Mouse (Mus musculus) embryonic facial prominence, embryonic 14.5 days (tissue): Measurements from ENCODE around the gene Zfp663. TPM values are rescaled to one million over a fixed set of nuclear protein-coding genes. Genes with fewer than 3 reads are reported as not detected.

ENCODE experiments used
- ATAC-seq: fragments of 200-750 bp; cut with Nextera tagmentation; 2 replicates; pipeline ENCODE4 v1.8.0; 2017; ENCODE audit warnings: low read depth, moderate number of reproducible peaks, moderate TSS enrichment
- DNase-seq: peaks from one replicate; pipeline ENCODE4 v3.0.0-alpha.2; 2015; ENCODE audit warnings: low spot score
- H3K27ac ChIP-seq: fragments of 300-500 bp; sonication (generic); replicated peaks from 2 replicates; pipeline ENCODE4 v1.5.1; 2014; ENCODE audit warnings: low read depth, mild to moderate bottlenecking, low read length, moderate library complexity
- H3K27me3 ChIP-seq: fragments of 300-500 bp; sonication (generic); replicated peaks from 2 replicates; pipeline ENCODE4 v1.6.1; 2014; ENCODE audit warnings: low read length; ENCODE audit not compliant: control insufficient read depth, insufficient read depth
- H3K36me3 ChIP-seq: fragments of 300-500 bp; sonication (generic); 2 replicates; pipeline ENCODE4 v1.6.1; 2014; ENCODE audit warnings: low read length, mixed read lengths; ENCODE audit not compliant: control insufficient read depth, insufficient read depth
- H3K4me1 ChIP-seq: fragments of 300-500 bp; sonication (generic); 2 replicates; pipeline ENCODE4 v1.6.1; 2014; ENCODE audit warnings: antibody characterized with exemption, low read length; ENCODE audit not compliant: control insufficient read depth, insufficient read depth
- H3K4me2 ChIP-seq: fragments of 300-500 bp; sonication (generic); 2 replicates; pipeline ENCODE4 v1.6.1; 2014; ENCODE audit warnings: low read depth, mild to moderate bottlenecking, low read length, moderate library complexity, mixed read lengths
- H3K4me3 ChIP-seq: fragments of 300-500 bp; sonication (generic); 2 replicates; pipeline ENCODE4 v1.5.1; 2014; ENCODE audit warnings: low read depth, mild to moderate bottlenecking, low read length
- H3K9ac ChIP-seq: fragments of 300-500 bp; sonication (generic); 2 replicates; pipeline ENCODE4 v1.6.1; 2014; ENCODE audit warnings: low read depth, mild to moderate bottlenecking, low read length, moderate library complexity, mixed read lengths
- H3K9me3 ChIP-seq: fragments of 300-500 bp; sonication (generic); 2 replicates; pipeline ENCODE4 v1.6.1; 2016; ENCODE audit warnings: low read length; ENCODE audit not compliant: control insufficient read depth
- WGBS: fragments of 180-500 bp; shearing (Covaris S2); extraction: QIAGEN DNeasy Blood & Tissue Kit; methylation state at CpG from one replicate; pipeline ENCODE4 v1.1.7; 2014; 5-methylcytosine and 5-hydroxymethylcytosine counted together
- polyA plus RNA-seq: library from polyadenylated mRNA; unstranded; fragments of >200 nt; fragmentation: Nextera tagmentation; extraction: Ambion mirVana; gene quantifications from 2 replicates; pipeline ENCODE4 v1.2.1, GENCODE M21; 2014

The Zfp663 gene
- polyA plus RNA-seq, 1 experiment from 2014 or later, result 0.64 TPM

- Histone ChIP-seq H3K9ac (0 out of 2 replicates have a peak overlapping the region, but pooled peaks have one; percentile 26), H3K27me3 (no peaks in the 10 kb centered on the region), H3K9me3 (no peaks in the 10 kb centered on the region), H3K4me1 (peaks cover 61% of the 10 kb centered on the region), H3K4me2 (peak overlapping the region; percentile 16; the same call in 1 of the 2 replicates), H3K27ac (peak overlapping the region; percentile 63), H3K36me3 (peaks cover 7% of the 10 kb centered on the region), H3K4me3 (no peak overlapping the region)
- WGBS, result 51% methylated on average over 12 of the region's 12 CpGs
- no peak for ATAC-seq
- DNase-seq, result no peak
Observed at GRCm38 (mm10) chr2:165320531-165321150, 47.9 kb downstream of the Zfp663 start.

DNA sequence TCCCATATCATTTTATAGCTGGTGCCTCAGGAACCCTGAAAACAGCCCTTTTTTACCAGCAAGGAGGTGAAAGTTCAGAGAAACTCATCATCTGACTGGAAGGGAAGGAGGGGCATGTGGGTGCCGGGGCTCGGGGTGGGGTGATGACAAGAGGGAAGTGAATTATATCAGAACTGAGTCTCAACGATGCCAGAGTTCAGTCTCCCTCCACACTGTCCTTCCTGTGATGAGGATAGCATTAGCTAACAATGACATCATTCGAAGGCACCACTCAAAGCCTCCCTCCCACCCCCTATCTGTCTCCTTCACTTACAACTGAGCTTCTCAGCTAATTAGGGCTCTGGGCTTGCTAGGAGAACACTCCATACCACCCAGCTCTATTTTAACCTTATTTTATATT is 49.0 kb downstream of the Zfp663 start:
- Histone ChIP-seq H3K9ac (no peak overlapping the region), H3K9me3 (no peaks in the 10 kb centered on the region), H3K27me3 (no peaks in the 10 kb centered on the region), H3K36me3 (peaks cover 18% of the 10 kb centered on the region), H3K4me2 (no peak overlapping the region), H3K4me1 (peaks cover 50% of the 10 kb centered on the region), H3K4me3 (no peak overlapping the region), H3K27ac (no peak overlapping the region; the same call in 1 of the 2 replicates)
- DNase-seq (no peak), ATAC-seq (no peak)
- 78% methylated on average over 4 of the region's 4 CpGs for WGBS

DNA sequence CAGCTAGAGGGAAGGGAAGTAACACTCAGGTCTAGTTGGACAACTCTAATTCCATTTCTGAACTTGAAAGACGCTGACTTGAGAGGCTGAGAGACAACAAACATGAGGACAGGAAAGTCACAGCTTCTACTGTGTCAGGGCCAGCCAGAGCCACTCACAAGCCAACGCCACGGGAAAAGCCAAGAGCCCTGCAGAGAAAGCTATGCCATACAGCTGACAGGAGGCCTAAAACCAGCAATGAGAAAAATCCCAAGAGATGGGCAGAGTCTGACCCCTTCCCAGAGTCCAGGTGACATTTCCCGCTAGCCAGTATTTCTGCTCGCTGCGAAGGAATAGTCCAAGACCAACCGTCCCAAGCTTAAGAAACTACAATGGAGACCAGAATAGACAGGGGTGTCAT is 49.6 kb downstream of the Zfp663 start:
- H3K4me2 ChIP-seq, result no peak overlapping the region
- no peak overlapping the region for H3K4me3 ChIP-seq
- no peaks in the 10 kb centered on the region for H3K9me3 ChIP-seq
- H3K36me3 ChIP-seq, result peaks cover 24% of the 10 kb centered on the region
- WGBS, result 82% methylated on average over 7 of the region's 7 CpGs
- no peaks in the 10 kb centered on the region for H3K27me3 ChIP-seq
- DNase-seq (no peak), ATAC-seq (no peak)
- no peak overlapping the region for H3K9ac ChIP-seq
- H3K27ac ChIP-seq, result no peak overlapping the region
- H3K4me1 ChIP-seq, result peaks cover 44% of the 10 kb centered on the region

DNA sequence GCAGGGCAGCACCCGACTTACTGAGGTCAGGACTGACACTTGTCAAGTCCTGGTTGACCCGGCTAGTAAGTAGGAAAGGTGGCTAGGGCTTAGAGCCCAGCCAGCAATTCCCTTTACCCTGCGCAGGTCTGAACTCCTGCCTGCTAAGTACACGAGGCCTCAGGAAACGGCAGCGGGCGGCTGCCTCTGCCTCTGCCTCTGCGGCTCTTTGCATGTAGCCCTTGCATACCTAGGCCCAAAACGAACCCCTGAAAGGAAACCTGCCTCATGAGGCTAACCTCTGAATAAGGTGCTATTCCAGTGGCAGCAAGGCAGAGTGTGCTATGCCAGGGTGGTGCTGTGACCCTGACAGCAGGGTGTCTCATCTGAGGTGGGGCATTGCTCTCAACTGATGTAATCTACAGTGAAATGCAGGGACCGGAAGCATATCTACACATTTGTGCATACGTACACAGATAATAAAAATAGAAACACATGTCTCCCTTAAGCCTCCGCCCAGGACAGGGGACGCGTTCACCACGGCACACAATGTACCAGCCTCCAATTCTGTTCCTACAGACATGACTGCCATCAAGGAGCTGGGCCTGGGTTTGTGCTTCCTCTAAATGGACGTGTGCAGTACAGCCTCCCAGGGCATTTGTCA is 50.8 kb downstream of the Zfp663 start:
- ATAC-seq (no peak), DNase-seq (no peak)
- H3K4me3 ChIP-seq, result no peak overlapping the region
- no peak overlapping the region for H3K4me2 ChIP-seq
- H3K36me3 ChIP-seq, result peaks cover 36% of the 10 kb centered on the region
- H3K9me3 ChIP-seq, result no peaks in the 10 kb centered on the region
- peaks cover 38% of the 10 kb centered on the region for H3K4me1 ChIP-seq
- H3K27ac ChIP-seq, result peak overlapping the region; percentile 53
- no peaks in the 10 kb centered on the region for H3K27me3 ChIP-seq
- 0 out of 2 replicates have a peak overlapping the region, but pooled peaks have one; percentile 30 for H3K9ac ChIP-seq
- WGBS, result 46% methylated on average over 16 of the region's 16 CpGs

DNA sequence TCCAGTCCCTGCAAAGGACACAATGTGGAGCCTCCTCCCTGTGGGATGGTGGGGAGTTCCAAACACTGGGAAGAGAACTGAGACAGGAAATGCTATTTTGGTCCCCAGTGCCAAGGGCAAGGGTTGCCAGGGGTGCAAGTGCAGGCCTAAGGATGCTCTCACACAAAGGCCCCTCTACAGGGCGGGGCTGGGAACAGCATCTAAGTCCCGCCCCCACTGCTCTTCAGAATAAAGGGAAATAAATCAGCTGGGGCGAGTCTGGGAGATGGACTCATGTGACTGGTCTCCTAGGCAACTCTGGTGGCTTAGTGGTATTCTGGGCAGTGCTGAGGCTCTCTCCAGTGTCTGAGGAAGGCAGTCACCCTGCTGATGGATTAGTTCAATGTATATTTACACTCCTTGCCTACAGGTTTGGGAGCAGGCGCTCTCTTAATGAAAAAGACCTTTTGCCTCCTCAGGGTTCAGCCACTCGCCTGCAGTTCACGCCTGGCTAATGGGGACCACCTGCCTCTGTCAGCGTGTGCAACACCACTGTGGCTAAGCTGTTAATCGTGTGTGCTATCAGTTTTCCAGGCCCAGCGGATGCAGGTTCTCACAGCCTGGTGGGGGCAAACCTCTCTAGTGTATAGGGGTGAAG is 51.6 kb downstream of the Zfp663 start:
- WGBS, result 17% methylated on average over 9 of the region's 9 CpGs
- Histone ChIP-seq H3K9me3 (no peaks in the 10 kb centered on the region), H3K27ac (peak overlapping the region; percentile 53), H3K27me3 (no peaks in the 10 kb centered on the region), H3K4me1 (peaks cover 34% of the 10 kb centered on the region), H3K9ac (peak overlapping the region; percentile 30; the same call in 1 of the 2 replicates), H3K4me3 (no peak overlapping the region), H3K4me2 (no peak overlapping the region), H3K36me3 (peaks cover 43% of the 10 kb centered on the region)
- DNase-seq (peak; percentile 92), ATAC-seq (peak; percentile 83)

GRCm38 (mm10) chr2:165316204-165316603 is 52.3 kb downstream of the Zfp663 start:
- no peaks in the 10 kb centered on the region for H3K27me3 ChIP-seq
- H3K4me1 ChIP-seq, result peaks cover 27% of the 10 kb centered on the region
- WGBS, result 69% methylated on average over 8 of the region's 10 CpGs
- DNase-seq (no peak), ATAC-seq (no peak)
- H3K4me3 ChIP-seq, result no peak overlapping the region
- no peaks in the 10 kb centered on the region for H3K9me3 ChIP-seq
- H3K27ac ChIP-seq, result peak overlapping the region; percentile 39; the same call in 1 of the 2 replicates
- H3K9ac ChIP-seq, result no peak overlapping the region
- no peak overlapping the region for H3K4me2 ChIP-seq
- H3K36me3 ChIP-seq, result peaks cover 50% of the 10 kb centered on the region

DNA sequence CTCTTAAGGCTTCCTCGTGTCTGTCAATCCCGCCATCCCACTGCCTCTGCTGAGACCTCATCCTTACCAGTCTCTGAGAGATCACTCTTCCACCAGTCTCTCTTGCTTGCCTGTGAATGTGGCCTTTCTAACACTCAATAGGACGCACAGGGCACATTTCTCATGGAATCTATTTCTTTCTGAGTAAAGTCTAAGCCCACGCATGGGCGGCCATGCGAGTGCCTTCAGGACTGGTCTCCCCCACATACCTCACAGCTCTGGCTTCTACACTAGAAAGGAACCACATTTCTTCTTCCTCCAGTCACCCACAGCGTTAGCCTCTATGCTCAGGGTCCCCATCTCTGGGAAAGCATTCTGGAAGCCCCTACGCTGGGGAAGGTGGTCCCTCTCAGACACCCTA is 54.3 kb downstream of the Zfp663 start:
- Histone ChIP-seq H3K4me1 (peaks cover 18% of the 10 kb centered on the region), H3K4me3 (no peak overlapping the region), H3K36me3 (peaks cover 70% of the 10 kb centered on the region), H3K9me3 (no peaks in the 10 kb centered on the region), H3K27ac (no peak overlapping the region), H3K4me2 (no peak overlapping the region), H3K27me3 (no peaks in the 10 kb centered on the region), H3K9ac (no peak overlapping the region)
- WGBS, result 89% methylated on average over 8 of the region's 8 CpGs
- ATAC-seq (no peak), DNase-seq (no peak)

GRCm38 (mm10) chr2:165312381-165312780 is 56.1 kb downstream of the Zfp663 start:
- ATAC-seq (no peak), DNase-seq (no peak)
- H3K4me1 ChIP-seq, result peaks cover 8% of the 10 kb centered on the region
- no peaks in the 10 kb centered on the region for H3K9me3 ChIP-seq
- H3K27me3 ChIP-seq, result no peaks in the 10 kb centered on the region
- 61% methylated on average over 7 of the region's 7 CpGs for WGBS
- peaks cover 89% of the 10 kb centered on the region for H3K36me3 ChIP-seq
- no peak overlapping the region for H3K27ac ChIP-seq
- no peak overlapping the region for H3K4me3 ChIP-seq
- H3K4me2 ChIP-seq, result no peak overlapping the region
- H3K9ac ChIP-seq, result no peak overlapping the region
